Mouse (Mus musculus): ENCODE results near the gene Rhoa. TPM values are rescaled to one million over a fixed set of nuclear protein-coding genes. Genes with fewer than 3 reads are reported as not detected.

Rhoa gene
- 358 and 378 TPM in 2 replicates for total RNA-seq (2021)
- long read RNA-seq, transcript Rhoa-205 (6 exons, 852 nt), result minor isoform, 10 of 364 reads
- long read RNA-seq, transcript Rhoa-201 (6 exons, 2,197 nt), result major isoform, 329 of 364 reads
- long read RNA-seq, partial matches to known transcripts, result 1 of 364 reads
- long read RNA-seq, other reads (novel, unspliced or antisense), result 23 of 364 reads

GRCm38 (mm10) chr9:108305629-108306520, at the start of gene Rhoa, which contains the start of gene Tcta:
Rhoa (plus strand) TSS chr9:108306129.
Tcta (minus strand) TSS chr9:108306160.
- peak; percentile 96 for DNase-seq

GRCm38 (mm10) chr9:108260526-108260925, 45.4 kb upstream of the Rhoa start:
- no peak for DNase-seq

- no peak for DNase-seq
Measured at GRCm38 (mm10) chr9:108261865-108262264, 44.1 kb upstream of the Rhoa start.

- DNase-seq, result no peak
Measured at GRCm38 (mm10) chr9:108262494-108263049, 43.4 kb upstream of the Rhoa start.

- DNase-seq, result peak; percentile 68
Measured at GRCm38 (mm10) chr9:108263131-108263681, 42.7 kb upstream of the Rhoa start.

GRCm38 (mm10) chr9:108263690-108264190, 42.2 kb upstream of the Rhoa start, which contains the start of gene Dag1:
Dag1 (minus strand) TSS chr9:108263958.
- peak; percentile 100 for DNase-seq

GRCm38 (mm10) chr9:108264191-108264921, 41.6 kb upstream of the Rhoa start:
- DNase-seq, result peak; percentile 42

GRCm38 (mm10) chr9:108266261-108266935, 39.5 kb upstream of the Rhoa start:
- DNase-seq, result no peak

- DNase-seq, result no peak
Measured at GRCm38 (mm10) chr9:108267691-108268090, 38.2 kb upstream of the Rhoa start.

- DNase-seq, result peak; percentile 21
Measured at GRCm38 (mm10) chr9:108268701-108269100, 37.2 kb upstream of the Rhoa start.

GRCm38 (mm10) chr9:108271941-108272340, 34.0 kb upstream of the Rhoa start:
- DNase-seq, result no peak

- DNase-seq, result no peak
Measured at GRCm38 (mm10) chr9:108272691-108273090, 33.2 kb upstream of the Rhoa start.

GRCm38 (mm10) chr9:108273485-108273884, 32.4 kb upstream of the Rhoa start:
- no peak for DNase-seq

- DNase-seq, result peak; percentile 51
Measured at GRCm38 (mm10) chr9:108274476-108275330, 31.2 kb upstream of the Rhoa start.

GRCm38 (mm10) chr9:108275331-108275659, 30.6 kb upstream of the Rhoa start:
- DNase-seq, result no peak

GRCm38 (mm10) chr9:108278697-108279450, 27.1 kb upstream of the Rhoa start:
- DNase-seq, result peak; percentile 40

GRCm38 (mm10) chr9:108280071-108280828, 25.7 kb upstream of the Rhoa start:
- DNase-seq, result peak; percentile 58

- peak; percentile 71 for DNase-seq
Measured at GRCm38 (mm10) chr9:108284410-108284809, 21.5 kb upstream of the Rhoa start.
